23 mouse cellular contexts compared by ENCODE assay signal in the genomic region with DNA sequence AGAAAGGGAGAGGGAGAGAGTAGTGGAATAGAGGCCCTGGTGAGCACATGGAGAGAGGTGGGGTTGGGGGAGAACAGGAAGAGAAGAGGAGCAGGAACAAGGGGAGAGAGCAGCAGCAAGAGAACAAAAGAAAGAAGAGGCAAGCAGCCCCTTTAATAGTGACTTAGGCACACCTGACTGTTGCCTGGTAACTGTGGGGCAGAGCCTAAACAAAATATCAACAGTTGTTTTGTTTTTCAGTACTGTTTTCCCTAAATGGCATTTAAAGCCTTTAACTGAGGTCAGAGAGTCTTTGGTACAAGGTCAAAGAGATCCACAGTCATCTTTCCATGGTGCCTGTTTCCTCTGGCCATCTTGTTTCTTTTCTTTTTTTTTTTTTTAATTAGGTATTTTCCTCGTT.
"Had no signal": no experiment of that assay in that cellular context is flagged by ENCODE, and none has a peak within 500 bp of the region (broad histone marks: within the 10 kb centered on the region; RNA-seq: fewer than 3 reads in every experiment).

No protein-coding gene starts in this region.

- H3K9ac ChIP-seq: heart, embryonic 12.5 days; hindbrain, embryonic 12.5 days; hindbrain, embryonic 14.5 days; intestine, embryonic 15.5 days; limb, embryonic 12.5 days; liver, embryonic 13.5 days had no signal

- H3K27ac ChIP-seq: gastrocnemius, adult 2 months; heart, embryonic 10.5 days; hindbrain, embryonic 10.5 days; hindbrain, embryonic 12.5 days; hindbrain, embryonic 14.5 days; intestine, embryonic 15.5 days; layer of hippocampus, adult 2 months; left cerebral cortex, adult 2 months; limb, embryonic 10.5 days; limb, embryonic 12.5 days; liver, embryonic 13.5 days had no signal

- DNase-seq: gastrocnemius, adult 2 months; gastrocnemius, postnatal 10 days; gastrocnemius, postnatal 25 days; heart, adult 11 months; heart, postnatal 10 days; heart, postnatal 4 days; kidney, adult 18-20 months; kidney, adult 8-10 months; kidney, postnatal 10 days; kidney, postnatal 25 days; kidney, postnatal 4 days; liver; liver, embryonic 13.5 days had no signal

- H3K4me1 ChIP-seq: heart, embryonic 10.5 days; heart, embryonic 12.5 days; intestine, embryonic 15.5 days; limb, embryonic 10.5 days; limb, embryonic 12.5 days; liver, embryonic 13.5 days had no signal

- H3K4me3 ChIP-seq: gastrocnemius, adult 2 months; heart, embryonic 10.5 days; heart, embryonic 12.5 days; hindbrain, embryonic 10.5 days; hindbrain, embryonic 12.5 days; intestine, embryonic 15.5 days; layer of hippocampus, adult 2 months; left cerebral cortex, adult 2 months; limb, embryonic 10.5 days; limb, embryonic 12.5 days; liver, embryonic 13.5 days had no signal

- H3K36me3 ChIP-seq: heart, embryonic 10.5 days; heart, embryonic 12.5 days; hindbrain, embryonic 10.5 days; hindbrain, embryonic 12.5 days; intestine, embryonic 15.5 days; limb, embryonic 10.5 days; limb, embryonic 12.5 days; liver, embryonic 13.5 days had no signal

- H3K27me3 ChIP-seq: heart, embryonic 12.5 days; hindbrain, embryonic 12.5 days; intestine, embryonic 15.5 days; limb, embryonic 12.5 days; liver, embryonic 13.5 days had no signal
